Mouse (Mus musculus): ENCODE measurements around the gene Krtap4-8. TPM values are rescaled to one million over a fixed set of nuclear protein-coding genes. Genes with fewer than 3 reads are reported as not detected.

Krtap4-8 gene
- polyA plus RNA-seq, 1 experiment from 2014 or later = not detected

- Histone ChIP-seq H3K4me1 (ENCODE audit: insufficient read depth, low read length) (no peaks in the 10 kb centered on the region), H3K9ac (replicated peaks; ENCODE audit: low read length) (no peak overlapping the region), H3K4me3 (ENCODE audit: low read length) (no peak overlapping the region), H3K27me3 (ENCODE audit: insufficient read depth, low read length) (no peaks in the 10 kb centered on the region), H3K4me2 (replicated peaks; ENCODE audit: low read depth, low read length) (no peak overlapping the region), H3K9me3 (ENCODE audit: low read length) (no peaks in the 10 kb centered on the region), H3K27ac (ENCODE audit: low read length) (no peak overlapping the region), H3K36me3 (ENCODE audit: insufficient read depth, low read length) (no peaks in the 10 kb centered on the region)
- WGBS = 82% methylated on average over 1 of the region's 1 CpGs
- ATAC-seq (ENCODE audit: low FRiP score, low TSS enrichment) = no peak
These were observed 21.6 kb downstream of the Krtap4-8 start for GRCm38 (mm10) chr11:99758877-99759276.

GRCm38 (mm10) chr11:99743985-99744384, 36.5 kb downstream of the Krtap4-8 start:
- WGBS = 75% methylated on average over 3 of the region's 3 CpGs

DNA sequence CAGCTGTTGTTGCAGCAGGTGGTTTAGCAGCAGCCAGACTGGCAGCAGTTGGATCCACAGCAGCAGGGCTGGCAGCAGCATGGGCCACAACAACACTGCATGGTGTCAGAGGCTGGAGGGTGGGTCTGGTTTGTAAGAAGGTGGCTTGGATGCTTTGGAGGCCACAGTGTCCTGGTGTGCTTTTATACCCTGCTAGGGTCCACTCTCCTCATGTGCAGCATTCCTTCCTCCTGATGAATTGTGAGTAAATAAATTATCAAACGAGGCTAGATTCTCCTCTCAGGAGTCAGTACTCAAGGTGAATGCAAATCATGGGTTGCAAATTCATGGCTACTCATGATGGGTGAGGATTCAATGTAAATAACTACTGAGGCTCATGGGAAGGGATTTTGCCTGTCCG, 46.3 kb downstream of the Krtap4-8 start, which contains the start of gene Gm14180:
Gene Gm14180, minus strand, starts transcription at position 101 of the 400 bp plus-strand sequence.
- no peak within 1 kb of the TSS for H3K4me2 ChIP-seq (replicated peaks; ENCODE audit: low read depth, low read length)
- no peak within 1 kb of the TSS for H3K9ac ChIP-seq (replicated peaks; ENCODE audit: low read length)
- no peak for ATAC-seq (ENCODE audit: low FRiP score, low TSS enrichment)
- no peak within 1 kb of the TSS for H3K4me3 ChIP-seq (ENCODE audit: low read length)
- WGBS = 60% methylated on average over 2 of the region's 2 CpGs
- H3K27ac ChIP-seq (ENCODE audit: low read length) = no peak within 1 kb of the TSS
- no peaks in the 10 kb centered on the region for H3K9me3 ChIP-seq (ENCODE audit: low read length)
- no peaks in the 10 kb centered on the region for H3K36me3 ChIP-seq (ENCODE audit: insufficient read depth, low read length)
- no peaks in the 10 kb centered on the region for H3K4me1 ChIP-seq (ENCODE audit: insufficient read depth, low read length)
- H3K27me3 ChIP-seq (ENCODE audit: insufficient read depth, low read length) = no peaks in the 10 kb centered on the region

More at GRCm38 (mm10) chr11:99743985-99744384, 36.5 kb downstream of the Krtap4-8 start:
- no peaks in the 10 kb centered on the region for H3K4me1 ChIP-seq (ENCODE audit: insufficient read depth, low read length)
- no peak overlapping the region for H3K4me3 ChIP-seq (ENCODE audit: low read length)
- no peaks in the 10 kb centered on the region for H3K27me3 ChIP-seq (ENCODE audit: insufficient read depth, low read length)
- no peak overlapping the region for H3K4me2 ChIP-seq (replicated peaks; ENCODE audit: low read depth, low read length)
- no peak for ATAC-seq (ENCODE audit: low FRiP score, low TSS enrichment)
- H3K9ac ChIP-seq (replicated peaks; ENCODE audit: low read length) = no peak overlapping the region
- H3K36me3 ChIP-seq (ENCODE audit: insufficient read depth, low read length) = no peaks in the 10 kb centered on the region
- H3K9me3 ChIP-seq (ENCODE audit: low read length) = no peaks in the 10 kb centered on the region
- H3K27ac ChIP-seq (ENCODE audit: low read length) = no peak overlapping the region

Other genes with a start within 250 kb of the Krtap4-8 start
- not detected in 2 replicates for gene Krt40, start 237.5 kb downstream of the Krtap4-8 start, polyA plus RNA-seq (2015; fragmentation: Nextera tagmentation; extraction: Ambion mirVana)
- not detected in 2 replicates for gene Krtap3-3, start 229.8 kb downstream of the Krtap4-8 start, polyA plus RNA-seq (2015; fragmentation: Nextera tagmentation; extraction: Ambion mirVana)
- gene Krtap3-2, start 223.9 kb downstream of the Krtap4-8 start, polyA plus RNA-seq (2015; fragmentation: Nextera tagmentation; extraction: Ambion mirVana) = not detected in 2 replicates
- gene Gm11939, start 221.2 kb downstream of the Krtap4-8 start, polyA plus RNA-seq (2015; fragmentation: Nextera tagmentation; extraction: Ambion mirVana) = not detected in 2 replicates
- gene Krtap3-1, start 214.1 kb downstream of the Krtap4-8 start, polyA plus RNA-seq (2015; fragmentation: Nextera tagmentation; extraction: Ambion mirVana) = not detected in 2 replicates
- gene Krtap1-5, start 199.7 kb downstream of the Krtap4-8 start, polyA plus RNA-seq (2015; fragmentation: Nextera tagmentation; extraction: Ambion mirVana) = not detected in 2 replicates
- gene Krtap1-4, start 197.1 kb downstream of the Krtap4-8 start, polyA plus RNA-seq (2015; fragmentation: Nextera tagmentation; extraction: Ambion mirVana) = not detected in 2 replicates
- gene Krtap1-3, start 189.4 kb downstream of the Krtap4-8 start, polyA plus RNA-seq (2015; fragmentation: Nextera tagmentation; extraction: Ambion mirVana) = not detected in 2 replicates
- gene Krtap9-3, start 182.6 kb downstream of the Krtap4-8 start, polyA plus RNA-seq (2015; fragmentation: Nextera tagmentation; extraction: Ambion mirVana) = not detected in 2 replicates
- gene Gm11938, start 177.4 kb downstream of the Krtap4-8 start, polyA plus RNA-seq (2015; fragmentation: Nextera tagmentation; extraction: Ambion mirVana) = not detected in 2 replicates
- gene Gm11937, start 170.5 kb downstream of the Krtap4-8 start, polyA plus RNA-seq (2015; fragmentation: Nextera tagmentation; extraction: Ambion mirVana) = not detected in 2 replicates
- not detected in 2 replicates for gene Krtap2-4, start 165.9 kb downstream of the Krtap4-8 start, polyA plus RNA-seq (2015; fragmentation: Nextera tagmentation; extraction: Ambion mirVana)
- not detected in 2 replicates for gene Gm11562, start 160.3 kb downstream of the Krtap4-8 start, polyA plus RNA-seq (2015; fragmentation: Nextera tagmentation; extraction: Ambion mirVana)
- gene Krtap4-1, start 152.5 kb downstream of the Krtap4-8 start, polyA plus RNA-seq (2015; fragmentation: Nextera tagmentation; extraction: Ambion mirVana) = not detected in 2 replicates
- gene Krtap4-2, start 145.6 kb downstream of the Krtap4-8 start, polyA plus RNA-seq (2015; fragmentation: Nextera tagmentation; extraction: Ambion mirVana) = not detected in 2 replicates
- gene Krtap4-7, start 136.6 kb downstream of the Krtap4-8 start, polyA plus RNA-seq (2015; fragmentation: Nextera tagmentation; extraction: Ambion mirVana) = not detected in 2 replicates
- gene Gm11555, start 130.5 kb downstream of the Krtap4-8 start, polyA plus RNA-seq (2015; fragmentation: Nextera tagmentation; extraction: Ambion mirVana) = not detected in 2 replicates
- not detected in 2 replicates for gene Gm11563, start 121.7 kb downstream of the Krtap4-8 start, polyA plus RNA-seq (2015; fragmentation: Nextera tagmentation; extraction: Ambion mirVana)
- not detected in 2 replicates for gene Krtap4-6, start 114.7 kb downstream of the Krtap4-8 start, polyA plus RNA-seq (2015; fragmentation: Nextera tagmentation; extraction: Ambion mirVana)
- gene Gm14190, start 90.0 kb downstream of the Krtap4-8 start, polyA plus RNA-seq (2015; fragmentation: Nextera tagmentation; extraction: Ambion mirVana) = not detected in 2 replicates
- gene Gm14180, start 46.4 kb downstream of the Krtap4-8 start, polyA plus RNA-seq (2015; fragmentation: Nextera tagmentation; extraction: Ambion mirVana) = not detected in 2 replicates
- gene Gm11595, start 7.8 kb downstream of the Krtap4-8 start, polyA plus RNA-seq (2015; fragmentation: Nextera tagmentation; extraction: Ambion mirVana) = not detected in 2 replicates
- gene Krtap4-9, start 4.5 kb upstream of the Krtap4-8 start, polyA plus RNA-seq (2015; fragmentation: Nextera tagmentation; extraction: Ambion mirVana) = not detected in 2 replicates
- gene Gm11596, start 12.8 kb upstream of the Krtap4-8 start, polyA plus RNA-seq (2015; fragmentation: Nextera tagmentation; extraction: Ambion mirVana) = not detected in 2 replicates
- not detected in 2 replicates for gene Gm11569, start 18.2 kb upstream of the Krtap4-8 start, polyA plus RNA-seq (2015; fragmentation: Nextera tagmentation; extraction: Ambion mirVana)
- gene Gm11554, start 23.7 kb upstream of the Krtap4-8 start, polyA plus RNA-seq (2015; fragmentation: Nextera tagmentation; extraction: Ambion mirVana) = not detected in 2 replicates
- gene Krtap4-13, start 29.2 kb upstream of the Krtap4-8 start, polyA plus RNA-seq (2015; fragmentation: Nextera tagmentation; extraction: Ambion mirVana) = not detected in 2 replicates
- not detected in 2 replicates for gene Gm11564, start 35.0 kb upstream of the Krtap4-8 start, polyA plus RNA-seq (2015; fragmentation: Nextera tagmentation; extraction: Ambion mirVana)
- not detected in 2 replicates for gene 2300003K06Rik, start 57.4 kb upstream of the Krtap4-8 start, polyA plus RNA-seq (2015; fragmentation: Nextera tagmentation; extraction: Ambion mirVana)
- gene Krtap4-16, start 70.9 kb upstream of the Krtap4-8 start, polyA plus RNA-seq (2015; fragmentation: Nextera tagmentation; extraction: Ambion mirVana) = not detected in 2 replicates
- gene Gm11568, start 77.2 kb upstream of the Krtap4-8 start, polyA plus RNA-seq (2015; fragmentation: Nextera tagmentation; extraction: Ambion mirVana) = not detected in 2 replicates
- gene Gm11559, start 83.8 kb upstream of the Krtap4-8 start, polyA plus RNA-seq (2015; fragmentation: Nextera tagmentation; extraction: Ambion mirVana) = not detected in 2 replicates
- not detected in 2 replicates for gene Krtap9-1, start 92.7 kb upstream of the Krtap4-8 start, polyA plus RNA-seq (2015; fragmentation: Nextera tagmentation; extraction: Ambion mirVana)
- gene Gm11567, start 98.5 kb upstream of the Krtap4-8 start, polyA plus RNA-seq (2015; fragmentation: Nextera tagmentation; extraction: Ambion mirVana) = not detected in 2 replicates
- gene Krtap31-1, start 127.2 kb upstream of the Krtap4-8 start, polyA plus RNA-seq (2015; fragmentation: Nextera tagmentation; extraction: Ambion mirVana) = not detected in 2 replicates
- gene Gm11565, start 134.0 kb upstream of the Krtap4-8 start, polyA plus RNA-seq (2015; fragmentation: Nextera tagmentation; extraction: Ambion mirVana) = not detected in 2 replicates
- gene Krtap31-2, start 155.6 kb upstream of the Krtap4-8 start, polyA plus RNA-seq (2015; fragmentation: Nextera tagmentation; extraction: Ambion mirVana) = not detected in 2 replicates
- not detected in 2 replicates for gene Krtap9-5, start 167.8 kb upstream of the Krtap4-8 start, polyA plus RNA-seq (2015; fragmentation: Nextera tagmentation; extraction: Ambion mirVana)
- not detected in 2 replicates for gene Krtap29-1, start 198.3 kb upstream of the Krtap4-8 start, polyA plus RNA-seq (2015; fragmentation: Nextera tagmentation; extraction: Ambion mirVana)
- not detected in 2 replicates for gene Krtap16-1, start 205.9 kb upstream of the Krtap4-8 start, polyA plus RNA-seq (2015; fragmentation: Nextera tagmentation; extraction: Ambion mirVana)
- not detected in 2 replicates for gene Krtap17-1, start 213.3 kb upstream of the Krtap4-8 start, polyA plus RNA-seq (2015; fragmentation: Nextera tagmentation; extraction: Ambion mirVana)
- gene Krt33a, start 235.5 kb upstream of the Krtap4-8 start, polyA plus RNA-seq (2015; fragmentation: Nextera tagmentation; extraction: Ambion mirVana) = not detected in 2 replicates
- gene Krt33b, start 249.2 kb upstream of the Krtap4-8 start, polyA plus RNA-seq (2015; fragmentation: Nextera tagmentation; extraction: Ambion mirVana) = 0.10 TPM in 1 of 2 replicates, not detected in the other